Mouse (Mus musculus) urinary bladder, postnatal 25 days (tissue): ENCODE measurements around the gene Smtn.

Source experiments
- DNase-seq: peaks from one replicate; pipeline ENCODE4 v3.0.0; 2022; ENCODE audit warnings: low spot score

The Smtn gene

GRCm38 (mm10) chr11:3540451-3541085 is at the start of gene Smtn:
Gene Smtn, minus strand, starts transcription at chr11:3540612.
- DNase-seq = no peak

- no peak for DNase-seq
Measured at GRCm38 (mm10) chr11:3588036-3588672, 47.7 kb upstream of the Smtn start.

GRCm38 (mm10) chr11:3587350-3587749 is 46.9 kb upstream of the Smtn start:
- no peak for DNase-seq

- no peak for DNase-seq
Measured at GRCm38 (mm10) chr11:3585983-3586618, 45.7 kb upstream of the Smtn start.

- no peak for DNase-seq
Measured at GRCm38 (mm10) chr11:3583127-3583526, 42.7 kb upstream of the Smtn start.

- DNase-seq = no peak
Measured at GRCm38 (mm10) chr11:3581908-3582307, 41.5 kb upstream of the Smtn start.

- no peak for DNase-seq
Measured at GRCm38 (mm10) chr11:3580306-3581084, 40.1 kb upstream of the Smtn start.

GRCm38 (mm10) chr11:3578050-3578725 is 37.8 kb upstream of the Smtn start:
- no peak for DNase-seq

- DNase-seq = no peak
Measured at GRCm38 (mm10) chr11:3575238-3575637, 34.8 kb upstream of the Smtn start.

- DNase-seq = peak; percentile 24
Measured at GRCm38 (mm10) chr11:3573092-3573491, 32.7 kb upstream of the Smtn start.

- DNase-seq = no peak
Measured at GRCm38 (mm10) chr11:3572181-3572580, 31.8 kb upstream of the Smtn start.

- DNase-seq = no peak
Measured at GRCm38 (mm10) chr11:3570321-3570720, 29.9 kb upstream of the Smtn start.

- DNase-seq = no peak
Measured at GRCm38 (mm10) chr11:3567896-3568295, 27.5 kb upstream of the Smtn start.

- no peak for DNase-seq
Measured at GRCm38 (mm10) chr11:3566018-3566417, 25.6 kb upstream of the Smtn start.

GRCm38 (mm10) chr11:3564451-3564850 is 24.0 kb upstream of the Smtn start:
- DNase-seq = no peak

- DNase-seq = no peak
Measured at GRCm38 (mm10) chr11:3563853-3564252, 23.4 kb upstream of the Smtn start.

- no peak for DNase-seq
Measured at GRCm38 (mm10) chr11:3560202-3560601, 19.8 kb upstream of the Smtn start.

- DNase-seq = no peak
Measured at GRCm38 (mm10) chr11:3557852-3558251, 17.4 kb upstream of the Smtn start.

- DNase-seq = no peak
Measured at GRCm38 (mm10) chr11:3554976-3555375, 14.6 kb upstream of the Smtn start.

GRCm38 (mm10) chr11:3549791-3550190 is 9.4 kb upstream of the Smtn start:
- no peak for DNase-seq

GRCm38 (mm10) chr11:3548564-3549295 is 8.3 kb upstream of the Smtn start:
- no peak for DNase-seq
